Mouse (Mus musculus) telencephalon, adult 2 months (tissue): Measurements from ENCODE around the gene Pex14.

Source experiments
- DNase-seq: peaks from one replicate; pipeline ENCODE4 v3.0.0-alpha.2; 2011; ENCODE audit warnings: low read depth, low spot score

The Pex14 gene

GRCm38 (mm10) chr4:149057470-149057869 is 42.2 kb downstream of the Pex14 start:
- DNase-seq: no peak

- no peak for DNase-seq
These were observed 42.7 kb downstream of the Pex14 start for GRCm38 (mm10) chr4:149056957-149057356.

- DNase-seq: no peak
These were observed 43.8 kb downstream of the Pex14 start for GRCm38 (mm10) chr4:149055847-149056246.

- no peak for DNase-seq
These were observed 50.1 kb downstream of the Pex14 start for GRCm38 (mm10) chr4:149049351-149050159.

- DNase-seq: no peak
These were observed 50.9 kb downstream of the Pex14 start for GRCm38 (mm10) chr4:149048625-149049228.

- DNase-seq: no peak
These were observed 52.3 kb downstream of the Pex14 start for GRCm38 (mm10) chr4:149047360-149047759.

- DNase-seq: no peak
These were observed 53.8 kb downstream of the Pex14 start for GRCm38 (mm10) chr4:149045885-149046284.

GRCm38 (mm10) chr4:149040289-149040688 is 59.4 kb downstream of the Pex14 start:
- DNase-seq: no peak

- no peak for DNase-seq
These were observed 62.0 kb downstream of the Pex14 start for GRCm38 (mm10) chr4:149037706-149038105.

- no peak for DNase-seq
These were observed 63.1 kb downstream of the Pex14 start for GRCm38 (mm10) chr4:149036592-149036991.

- no peak for DNase-seq
These were observed 68.2 kb downstream of the Pex14 start for GRCm38 (mm10) chr4:149031507-149031906.

GRCm38 (mm10) chr4:149027571-149027970 is 72.1 kb downstream of the Pex14 start:
- no peak for DNase-seq

GRCm38 (mm10) chr4:149025242-149025641 is 74.4 kb downstream of the Pex14 start:
- peak; percentile 10 for DNase-seq

GRCm38 (mm10) chr4:149021021-149021420 is 78.7 kb downstream of the Pex14 start:
- DNase-seq: no peak

- no peak for DNase-seq
These were observed 80.2 kb downstream of the Pex14 start for GRCm38 (mm10) chr4:149019456-149019855.

- no peak for DNase-seq
These were observed 92.9 kb downstream of the Pex14 start for GRCm38 (mm10) chr4:149006756-149007155.

GRCm38 (mm10) chr4:149006107-149006506 is 93.6 kb downstream of the Pex14 start:
- DNase-seq: no peak

GRCm38 (mm10) chr4:149002441-149003093 is 97.1 kb downstream of the Pex14 start:
- DNase-seq: no peak

GRCm38 (mm10) chr4:149001515-149001914 is 98.2 kb downstream of the Pex14 start:
- DNase-seq: no peak

GRCm38 (mm10) chr4:149000746-149001145 is 98.9 kb downstream of the Pex14 start:
- no peak for DNase-seq

GRCm38 (mm10) chr4:148993948-148994347 is 105.7 kb downstream of the Pex14 start:
- no peak for DNase-seq

- DNase-seq: no peak
These were observed 109.6 kb downstream of the Pex14 start for GRCm38 (mm10) chr4:148990038-148990437.
